Mouse (Mus musculus): ENCODE measurements around the gene Slc22a23.

DNA sequence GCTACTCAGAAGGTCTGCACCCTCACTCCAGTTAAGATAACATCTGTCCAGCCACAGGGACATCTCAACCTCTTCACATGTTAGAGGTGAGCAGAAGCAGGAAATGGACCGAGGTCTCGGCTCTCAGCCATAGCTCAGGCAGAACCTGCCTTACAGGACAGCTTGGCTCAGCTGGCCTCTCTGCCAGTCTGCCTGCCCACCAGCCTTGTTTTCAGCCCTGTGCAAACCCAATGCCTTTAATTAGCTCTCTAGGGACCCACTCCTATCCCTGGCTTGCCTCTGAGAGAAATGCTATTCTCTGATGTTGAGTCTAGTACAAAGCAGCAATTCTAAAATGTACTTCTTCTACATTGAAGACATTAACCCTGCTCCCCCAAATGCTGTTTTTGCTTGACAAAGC is 73.3 kb downstream of the Slc22a23 start:
- no peak for TF ChIP-seq POLR2A (IDR thresholded peaks at IDR 0.05; ENCODE audit: borderline replicate concordance, insufficient read depth, low read length)
- no peak for TF ChIP-seq CTCF (IDR thresholded peaks at IDR 0.05; ENCODE audit: borderline replicate concordance, insufficient read depth, low read depth, low read length)

Data from cerebellum, adult 2 months (tissue).